ENCODE assay signal across 20 mouse cellular contexts in genomic region chr6:145807929-145808328, GRCm38 (mm10).
"Had no signal": no experiment of that assay in that cellular context is flagged by ENCODE, and none has a peak within 500 bp of the region (broad histone marks: within the 10 kb centered on the region; RNA-seq: fewer than 3 reads in every experiment).

No protein-coding gene starts in this region.

- H3K27ac ChIP-seq: kidney, embryonic 15.5 days; left cerebral cortex, adult 2 months; liver, embryonic 13.5 days; lung, embryonic 15.5 days; midbrain, embryonic 12.5 days; midbrain, embryonic 15.5 days; neural tube, embryonic 13.5 days; stomach, embryonic 15.5 days had no signal

- ATAC-seq: midbrain, embryonic 15.5 days had no signal

- H3K27me3 ChIP-seq: kidney, embryonic 15.5 days; liver, embryonic 13.5 days; lung, embryonic 15.5 days; midbrain, embryonic 12.5 days; midbrain, embryonic 15.5 days; neural tube, embryonic 13.5 days; stomach, embryonic 15.5 days had no signal

- H3K36me3 ChIP-seq: liver, embryonic 13.5 days; midbrain, embryonic 12.5 days; midbrain, embryonic 15.5 days; neural tube, embryonic 13.5 days; stomach, embryonic 15.5 days had no signal

- H3K4me3 ChIP-seq: kidney, embryonic 15.5 days; left cerebral cortex, adult 2 months; liver, embryonic 13.5 days; lung, embryonic 15.5 days; midbrain, embryonic 12.5 days; midbrain, embryonic 15.5 days; myocyte; neural tube, embryonic 13.5 days; stomach, embryonic 15.5 days had no signal

- DNase-seq: kidney, adult 11 months; kidney, adult 8-10 months; kidney, postnatal 10 days; kidney, postnatal 36 days; layer of hippocampus, postnatal 36 days; liver, embryonic 13.5 days; lung, postnatal 14 days; lung, postnatal 4 days; retina, postnatal 1 day; right cerebral cortex, postnatal 25 days; spleen, adult 18-20 months; thymus, postnatal 25 days had no signal

- H3K9ac ChIP-seq: kidney, embryonic 15.5 days; liver, embryonic 13.5 days; lung, embryonic 15.5 days; midbrain, embryonic 12.5 days; midbrain, embryonic 15.5 days; neural tube, embryonic 13.5 days; stomach, embryonic 15.5 days had no signal

- H3K4me1 ChIP-seq: midbrain, embryonic 12.5 days; midbrain, embryonic 15.5 days; stomach, embryonic 15.5 days had no signal

- H3K9me3 ChIP-seq: kidney, embryonic 15.5 days; liver, embryonic 13.5 days; lung, embryonic 15.5 days; midbrain, embryonic 12.5 days; midbrain, embryonic 15.5 days; neural tube, embryonic 13.5 days; stomach, embryonic 15.5 days had no signal

- H3K4me2 ChIP-seq: kidney, embryonic 15.5 days; liver, embryonic 13.5 days; lung, embryonic 15.5 days; midbrain, embryonic 12.5 days; midbrain, embryonic 15.5 days; neural tube, embryonic 13.5 days; stomach, embryonic 15.5 days had no signal
